Mouse (Mus musculus): ENCODE data around the gene Otud7a. TPM values are rescaled to one million over a fixed set of nuclear protein-coding genes. Genes with fewer than 3 reads are reported as not detected.
"Not testable (repeated sequence)": the region's sequence is repeated elsewhere in the genome, so short reads cannot be mapped to it uniquely, and the experiment has no call there.

The Otud7a gene
- total RNA-seq, 2 experiments from 2014 or later = 0.14 to 0.33 TPM

DNA sequence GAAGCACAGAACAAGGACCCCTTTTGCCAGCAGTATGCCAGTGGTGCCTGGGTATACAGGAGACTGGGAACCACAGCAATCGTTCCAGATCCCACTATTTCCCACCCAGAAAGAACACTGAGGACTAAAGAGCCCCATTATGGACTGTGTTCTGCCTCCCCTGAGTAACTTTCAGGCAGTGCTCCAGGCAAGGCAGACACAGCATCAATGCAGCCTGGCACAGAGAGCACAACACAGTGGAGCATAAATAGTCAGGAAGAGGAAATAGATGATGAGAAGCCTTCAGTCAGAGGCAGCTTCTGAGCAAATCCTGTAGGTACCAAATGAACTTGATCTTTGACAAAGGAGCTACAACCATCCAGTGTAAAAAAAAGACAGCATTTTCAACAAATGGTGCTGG is 115.1 kb downstream of the Otud7a start:
- no peak for DNase-seq

DNA sequence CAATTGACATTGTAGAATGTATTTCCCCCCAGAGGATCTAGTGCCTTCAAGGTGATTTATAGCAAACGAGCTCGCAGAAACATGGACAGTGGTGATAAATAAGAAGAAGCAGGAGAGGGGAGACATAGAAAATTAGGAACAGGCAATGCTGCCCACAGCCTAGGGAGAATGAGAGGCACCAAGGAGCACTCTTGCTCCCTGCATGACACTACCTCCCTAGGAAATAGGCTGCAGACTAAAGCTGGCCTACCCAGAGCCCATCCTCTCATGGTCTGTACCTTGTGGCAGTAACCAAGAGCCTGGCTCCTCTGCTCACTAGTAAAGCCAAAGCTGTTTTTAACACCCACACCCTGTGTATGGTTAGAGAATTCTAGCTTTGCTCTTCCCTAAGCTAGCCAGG is 138.8 kb downstream of the Otud7a start:
- no peak for DNase-seq

DNA sequence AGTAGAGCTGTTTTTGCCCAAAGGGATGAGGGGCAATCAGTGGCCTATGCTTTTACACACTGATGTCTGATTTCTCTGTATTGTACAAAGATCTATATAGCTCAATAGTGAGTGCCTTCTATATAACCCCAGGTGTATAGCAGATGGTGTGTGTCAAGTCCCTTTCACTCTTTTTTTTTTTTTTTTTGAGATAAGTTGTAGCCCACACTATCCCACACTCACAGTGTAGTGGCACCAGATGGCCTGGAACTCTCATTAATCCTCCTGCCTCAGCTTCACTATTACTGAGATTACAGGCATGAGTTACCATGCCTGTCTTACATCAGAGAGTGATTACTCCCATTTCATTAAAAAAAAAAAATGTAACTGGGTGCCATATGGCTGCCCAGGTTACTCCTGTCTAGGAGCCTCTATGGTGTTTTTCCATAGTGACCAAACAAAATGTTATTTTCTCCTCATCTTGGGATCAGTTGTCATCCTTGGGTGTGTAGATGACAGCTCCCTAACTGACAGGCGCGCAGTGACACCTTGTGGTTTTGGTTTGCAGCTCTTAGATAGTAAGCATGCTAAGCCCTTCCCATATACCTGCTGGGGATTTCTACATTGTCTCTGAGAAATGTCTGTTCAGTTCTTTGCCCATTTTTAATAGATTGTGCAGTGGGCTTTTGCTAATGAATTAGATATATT is 141.8 kb downstream of the Otud7a start:
- DNase-seq = no peak

DNA sequence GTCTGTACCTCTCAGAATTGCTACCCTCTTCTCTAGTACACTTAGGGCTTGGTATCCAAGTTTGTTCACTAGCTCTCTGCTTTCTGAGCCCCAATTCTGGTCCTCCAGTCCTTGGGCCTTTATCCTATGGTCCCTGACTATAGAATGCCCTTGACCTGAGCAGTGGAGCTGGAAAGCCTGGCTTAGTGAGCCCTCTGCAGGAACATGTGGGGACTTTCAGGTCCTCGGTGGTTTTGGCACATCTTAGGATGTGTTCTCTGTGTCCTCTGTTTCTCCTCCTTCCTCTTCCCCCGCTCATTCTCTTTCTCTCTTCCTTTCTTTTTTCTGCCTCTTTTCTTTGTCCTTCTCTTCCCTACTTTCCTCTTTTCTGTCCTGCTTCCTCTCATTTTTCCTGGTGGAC is 145.8 kb downstream of the Otud7a start:
- DNase-seq = no peak

DNA sequence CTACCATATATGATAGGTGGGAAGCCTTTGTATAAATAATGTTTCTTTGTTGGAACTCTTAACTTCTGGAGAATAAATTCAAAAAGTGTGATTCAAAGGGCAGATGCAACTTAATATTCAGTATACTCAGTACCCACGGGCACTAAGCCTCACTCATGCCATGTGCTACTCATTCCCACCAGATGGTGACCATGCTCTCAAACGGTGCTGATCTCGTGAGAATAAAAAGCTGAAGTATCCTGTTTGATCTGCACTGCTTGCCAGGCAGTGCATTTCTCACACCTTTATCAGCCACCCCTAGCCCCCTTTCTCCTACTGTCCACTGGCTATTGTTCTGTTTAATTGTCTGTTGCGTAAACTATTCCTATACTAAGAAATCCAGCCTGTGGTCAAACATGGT is 146.8 kb downstream of the Otud7a start:
- DNase-seq = no peak

DNA sequence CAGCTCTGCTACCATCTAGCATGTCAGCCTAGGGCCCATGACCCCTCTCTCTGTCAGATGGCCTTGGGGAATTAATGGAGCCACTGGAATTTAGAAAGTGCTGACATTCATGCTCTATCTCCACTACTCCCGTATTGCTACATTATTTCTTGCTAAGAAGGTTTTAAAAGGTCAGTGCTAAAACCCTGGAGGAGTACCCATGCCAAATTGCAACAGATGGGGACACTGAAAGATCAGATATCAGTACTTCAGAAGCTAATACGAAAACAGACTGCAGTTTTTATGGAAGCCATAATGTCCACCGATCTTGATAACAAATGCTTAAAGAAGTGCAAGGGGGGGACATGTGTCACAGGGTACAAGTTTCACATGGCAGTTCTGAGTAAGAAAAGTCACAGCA is 147.5 kb downstream of the Otud7a start:
- DNase-seq = no peak

DNA sequence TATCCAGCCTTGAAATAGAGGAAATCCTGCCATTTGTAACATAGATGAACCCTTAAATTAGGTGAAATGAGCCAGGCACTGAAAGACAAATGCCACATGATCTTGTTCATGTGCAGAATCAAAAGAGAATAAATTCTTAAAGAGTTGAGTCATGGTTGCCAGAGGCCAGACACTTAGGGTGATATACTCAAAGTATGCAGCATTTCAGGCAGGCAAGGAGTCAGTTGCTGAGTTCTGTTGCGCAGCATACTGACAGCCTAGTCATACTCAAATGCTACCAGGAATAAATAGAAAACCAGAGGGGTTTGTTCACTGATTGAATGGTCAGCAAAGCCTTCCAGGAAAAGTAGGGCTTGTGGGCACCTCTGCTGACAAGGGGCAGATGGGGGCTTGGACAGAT is 160.3 kb downstream of the Otud7a start:
- no peak for DNase-seq

DNA sequence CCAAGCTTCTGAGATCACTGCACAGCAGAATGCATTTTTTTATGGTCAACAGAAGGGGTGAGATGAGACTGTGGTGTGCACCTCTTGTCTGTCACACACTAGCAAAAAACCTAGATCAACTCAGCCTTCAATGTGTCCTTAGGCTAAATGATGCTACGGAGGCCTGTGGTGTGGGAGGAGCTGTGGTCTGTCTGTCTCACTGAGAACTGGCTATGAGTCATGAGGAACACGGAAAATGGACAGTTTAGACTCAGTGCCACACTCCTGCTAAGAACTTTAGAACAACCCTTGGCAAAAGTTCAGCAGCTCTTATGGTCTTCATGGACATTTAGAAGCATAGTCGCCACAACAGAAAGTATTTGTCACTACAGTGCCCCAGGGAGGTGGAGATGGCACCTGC is 172.5 kb downstream of the Otud7a start:
- no peak for DNase-seq

DNA sequence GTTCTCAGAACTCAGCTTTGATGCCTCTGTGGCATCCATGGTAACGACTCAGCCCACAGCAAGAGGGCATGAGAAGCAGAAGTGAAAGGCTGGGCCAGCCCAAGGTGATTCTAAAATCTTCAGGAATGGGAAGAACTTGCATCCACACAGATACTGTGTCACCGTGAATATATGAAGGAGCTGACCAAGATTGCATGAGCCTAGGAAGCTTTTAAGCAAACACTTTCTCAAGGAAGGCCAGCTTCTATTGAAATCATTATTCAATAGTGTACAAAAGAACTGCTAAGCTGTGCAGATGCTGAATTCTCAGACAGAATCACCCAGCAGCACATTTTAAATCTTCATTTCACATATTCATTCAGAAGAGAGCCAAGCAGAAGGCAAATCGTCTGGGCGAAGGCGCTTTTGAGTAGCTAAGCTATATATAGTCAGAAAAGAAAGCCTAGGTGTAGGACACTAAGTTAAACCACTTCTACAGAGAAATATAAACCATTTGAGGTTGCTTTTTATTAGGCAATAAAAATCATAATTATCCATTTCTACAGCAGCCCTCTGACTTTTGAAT is 176.3 kb downstream of the Otud7a start:
- no peak for DNase-seq

DNA sequence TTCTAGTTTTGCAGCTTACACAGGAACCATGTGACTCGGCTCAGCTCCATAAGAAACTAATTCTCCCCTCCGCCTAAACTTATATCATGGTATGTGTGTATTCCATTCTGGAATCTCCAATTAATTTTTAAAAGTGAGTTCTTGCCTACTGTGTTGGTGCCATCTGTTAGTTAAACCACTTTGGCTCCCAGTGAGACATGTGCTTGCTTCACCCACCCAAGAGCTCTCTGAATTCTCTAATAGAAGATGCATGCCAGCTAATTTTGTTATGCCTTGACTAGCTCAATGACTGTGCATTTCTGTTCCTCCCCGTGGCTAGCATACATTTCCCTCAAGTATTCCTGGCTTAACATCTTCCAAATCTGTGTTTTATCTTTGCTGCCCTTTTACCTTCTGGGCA is 193.1 kb downstream of the Otud7a start:
- DNase-seq = no peak

DNA sequence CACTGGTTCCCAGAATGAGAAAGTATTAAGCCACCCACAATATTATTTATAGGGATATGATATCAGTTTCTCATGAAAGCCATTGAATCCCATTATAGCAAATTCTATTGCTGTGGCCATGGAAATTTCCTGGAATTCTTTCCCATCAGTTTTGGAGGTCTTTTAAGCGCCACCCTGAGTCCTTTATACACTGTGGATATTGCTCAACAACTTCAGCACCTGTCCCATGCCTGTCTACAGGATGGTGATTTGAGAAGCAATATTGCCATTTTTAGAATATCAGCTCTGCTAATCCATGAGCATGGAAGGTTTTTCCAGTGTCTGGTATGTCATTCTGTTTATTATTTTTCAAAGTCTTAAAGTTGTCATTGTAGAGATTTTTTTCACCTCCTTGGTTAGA is 199.5 kb downstream of the Otud7a start:
- DNase-seq = no peak

DNA sequence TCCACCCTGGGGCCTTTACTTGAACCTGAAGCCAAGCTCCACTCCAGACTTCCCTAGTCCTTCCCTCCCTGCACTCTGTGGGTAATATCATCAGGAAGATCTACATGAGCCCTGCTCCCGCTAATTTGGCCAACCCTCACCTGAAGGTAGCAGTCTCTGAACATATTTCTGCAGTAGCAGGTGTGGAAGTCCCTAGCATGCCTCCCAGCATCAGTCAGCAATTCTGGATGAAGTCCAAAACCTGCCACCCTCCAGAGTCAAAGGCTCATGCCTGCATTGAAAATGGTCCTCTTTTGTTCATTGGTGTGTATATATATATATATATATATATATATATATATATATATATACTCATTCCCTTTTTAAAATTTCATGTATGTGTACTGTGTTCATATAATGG is 202.6 kb downstream of the Otud7a start:
- no peak for DNase-seq

DNA sequence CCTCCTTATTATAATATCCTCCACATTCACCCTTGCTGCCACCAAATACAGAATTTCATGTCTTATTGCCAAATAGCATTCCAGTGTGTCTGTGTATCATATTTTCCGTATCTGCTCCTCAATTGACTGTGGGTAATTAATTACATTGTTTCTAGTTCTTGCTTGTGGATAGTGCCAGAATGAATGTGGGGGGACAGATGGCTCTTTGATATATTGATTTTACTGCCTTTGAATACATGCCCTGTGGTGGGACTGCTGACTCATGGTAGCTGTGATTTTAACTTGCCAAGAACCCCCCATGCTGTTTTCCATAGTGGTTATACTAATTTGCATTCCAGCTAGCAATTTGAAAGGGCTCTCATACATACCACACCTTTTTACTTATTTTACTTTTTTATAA is 215.7 kb downstream of the Otud7a start:
- no peak for DNase-seq

DNA sequence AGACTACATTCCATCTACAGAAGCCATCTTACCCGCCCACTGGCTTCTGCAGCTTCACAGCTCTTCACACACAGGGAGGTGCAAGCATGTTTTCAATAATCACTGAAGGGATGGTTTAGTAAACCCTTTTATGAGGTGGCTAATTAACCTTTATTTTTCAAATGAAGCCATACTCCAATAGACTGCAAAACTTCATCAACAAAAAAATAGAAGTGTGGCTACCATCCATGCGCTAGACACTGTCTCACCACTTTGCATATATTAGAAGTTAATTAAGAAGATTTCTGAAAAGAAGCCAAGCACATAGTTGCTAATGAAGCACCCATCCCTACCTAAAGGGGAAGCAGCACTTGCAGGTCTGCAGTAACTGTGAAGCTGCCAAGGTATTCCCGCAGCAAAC is 218.2 kb downstream of the Otud7a start:
- DNase-seq = no peak

DNA sequence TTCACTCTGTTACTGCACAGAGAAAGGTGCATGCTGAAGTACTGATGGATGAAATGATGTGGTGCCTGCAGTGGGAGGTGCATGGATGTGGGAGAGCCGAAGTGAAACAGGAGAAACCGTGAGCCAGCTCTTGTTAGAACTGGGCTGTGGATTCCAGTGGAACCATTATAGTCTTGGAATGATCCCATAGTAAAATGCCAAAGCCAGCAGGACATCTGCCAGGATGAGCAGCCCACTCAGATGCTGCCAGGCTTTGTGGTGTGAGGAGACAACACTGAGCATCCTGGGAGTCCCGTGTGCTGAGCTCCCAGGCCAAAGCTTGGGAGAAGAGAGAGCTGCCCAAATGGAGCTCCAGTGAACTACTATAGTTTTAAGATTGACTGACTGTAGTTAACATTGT is 220.9 kb downstream of the Otud7a start:
- DNase-seq = no peak

DNA sequence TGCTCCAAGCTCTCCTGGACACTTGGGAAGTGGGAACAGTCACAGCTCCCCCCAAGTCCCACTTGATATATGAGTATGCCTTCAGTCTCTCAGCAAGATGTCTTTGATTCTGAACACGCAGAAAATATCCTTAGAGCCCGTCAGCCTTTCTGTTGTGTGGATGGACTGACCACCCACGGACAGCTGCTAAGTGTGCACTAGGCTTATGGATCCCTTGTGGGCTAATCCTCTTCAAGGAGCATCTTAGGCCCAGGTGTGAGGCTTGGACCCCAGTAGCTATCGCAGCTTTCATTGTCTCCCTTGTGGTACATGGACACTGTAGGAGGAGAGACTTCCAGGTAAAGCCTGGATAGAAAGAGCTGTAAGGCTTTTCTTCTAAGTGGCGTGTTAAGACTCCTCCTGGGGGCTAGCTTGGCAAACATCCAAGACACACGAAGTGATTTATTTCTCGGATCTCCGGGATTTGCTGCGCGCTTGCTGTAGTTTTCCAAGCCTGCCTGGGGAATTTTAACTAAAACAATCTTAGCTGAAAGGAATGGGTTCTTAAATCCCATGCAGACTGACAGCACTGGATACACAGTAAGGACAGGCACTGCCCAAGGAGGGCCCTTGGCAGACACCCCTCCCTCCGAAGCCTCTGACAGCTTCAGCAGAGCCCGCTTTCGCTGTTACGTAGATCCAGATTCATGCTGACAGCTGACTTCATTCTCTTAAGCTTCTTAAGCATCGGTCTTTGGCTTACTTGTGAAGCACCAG is 223.6 kb downstream of the Otud7a start:
- no peak for DNase-seq

DNA sequence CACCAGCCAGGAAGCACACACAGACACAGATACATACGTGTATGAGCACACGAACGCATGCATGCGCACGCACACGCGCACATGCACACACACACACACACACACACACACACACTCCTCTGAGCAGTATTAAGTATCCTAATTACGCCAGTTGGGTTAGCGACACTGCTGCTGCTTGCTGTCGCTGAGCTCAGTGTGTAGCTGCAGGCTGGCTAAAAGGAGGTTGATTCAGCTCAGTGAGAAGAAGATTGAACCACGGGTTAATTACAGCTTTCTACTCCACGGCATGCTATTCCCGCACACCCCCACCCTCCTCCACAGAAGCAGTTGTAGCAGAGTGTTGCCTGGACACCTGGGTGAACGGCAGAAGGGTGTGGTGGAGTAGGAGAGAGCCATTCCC is 224.4 kb downstream of the Otud7a start:
- DNase-seq = no peak

DNA sequence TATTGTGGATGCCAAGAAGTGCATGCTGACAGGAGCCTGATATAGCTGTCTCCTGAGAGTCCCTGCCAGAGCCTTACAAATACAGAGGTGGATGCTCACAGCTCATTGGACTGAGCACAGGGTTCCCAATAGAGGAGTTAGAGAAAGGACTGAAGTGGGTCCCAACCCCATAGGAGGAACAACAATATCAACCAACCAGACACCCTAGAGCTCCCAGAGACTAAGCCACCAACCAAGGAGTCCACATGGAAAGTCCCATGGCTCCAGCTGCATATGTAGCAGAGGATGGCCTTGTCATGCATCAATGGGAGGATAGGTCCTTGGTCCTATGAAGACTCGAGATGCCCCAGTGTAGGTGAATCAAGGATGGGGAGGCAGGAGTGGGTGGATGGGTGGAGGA is 226.4 kb downstream of the Otud7a start:
- not testable (repeated sequence) for DNase-seq

DNA sequence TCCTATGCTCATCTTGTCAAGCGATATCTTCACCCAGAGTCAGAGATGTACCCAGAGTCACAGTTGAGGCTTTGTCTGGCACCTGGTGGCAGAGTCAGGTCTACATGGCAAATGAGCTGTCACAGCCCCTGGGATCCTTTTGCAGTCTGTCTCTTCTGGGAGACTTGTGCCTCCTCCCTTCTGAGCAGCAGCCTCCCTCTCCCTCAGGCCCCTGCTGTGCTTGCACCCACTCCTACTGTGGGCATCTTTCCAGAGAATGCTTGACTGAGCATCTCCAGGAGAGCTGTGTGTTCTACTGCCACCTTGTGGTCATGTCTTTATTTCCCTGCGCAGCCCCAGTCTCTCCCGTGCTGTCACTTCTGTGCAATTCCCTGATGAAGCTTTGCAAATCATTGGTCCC is 227.4 kb downstream of the Otud7a start:
- peak; percentile 64 for DNase-seq

DNA sequence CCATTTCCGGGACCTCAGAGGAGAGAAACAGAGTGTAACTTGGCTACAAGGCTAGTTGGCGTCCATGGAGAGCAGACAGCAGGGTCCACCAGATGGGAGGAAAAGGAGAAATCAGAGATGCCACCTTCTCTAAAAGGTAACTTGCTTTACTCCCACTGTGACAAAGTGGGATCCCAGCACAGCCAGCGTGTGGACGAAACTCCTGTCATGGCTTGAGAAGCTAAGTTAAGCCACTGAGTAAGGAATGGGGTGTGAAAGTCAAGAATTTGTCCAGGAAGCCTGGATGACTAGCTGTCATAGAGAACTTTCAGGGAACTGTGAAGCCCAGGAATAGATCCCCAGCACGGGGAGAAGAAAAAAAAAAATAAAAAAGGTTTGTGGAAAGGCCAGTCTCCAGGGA is 232.1 kb downstream of the Otud7a start:
- no peak for DNase-seq

DNA sequence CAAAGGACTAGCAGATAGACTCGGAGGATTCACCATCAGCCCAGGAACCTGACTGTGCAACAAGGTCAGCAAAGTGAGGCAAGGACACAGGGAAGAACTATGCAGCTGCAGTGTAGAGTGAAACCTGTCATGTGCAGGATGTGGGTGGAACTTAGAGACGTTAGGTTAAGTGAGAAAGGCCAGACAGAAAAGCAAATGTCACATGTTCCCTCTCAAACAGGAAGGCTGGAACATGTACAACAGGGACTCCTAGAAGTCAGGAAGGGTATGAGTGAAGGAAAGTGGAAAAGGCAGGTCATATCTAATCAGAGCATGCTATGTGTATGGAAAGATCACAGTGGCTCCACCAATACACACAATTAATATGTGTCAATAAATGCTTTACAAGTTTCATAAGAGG is 232.6 kb downstream of the Otud7a start:
- DNase-seq = no peak

DNA sequence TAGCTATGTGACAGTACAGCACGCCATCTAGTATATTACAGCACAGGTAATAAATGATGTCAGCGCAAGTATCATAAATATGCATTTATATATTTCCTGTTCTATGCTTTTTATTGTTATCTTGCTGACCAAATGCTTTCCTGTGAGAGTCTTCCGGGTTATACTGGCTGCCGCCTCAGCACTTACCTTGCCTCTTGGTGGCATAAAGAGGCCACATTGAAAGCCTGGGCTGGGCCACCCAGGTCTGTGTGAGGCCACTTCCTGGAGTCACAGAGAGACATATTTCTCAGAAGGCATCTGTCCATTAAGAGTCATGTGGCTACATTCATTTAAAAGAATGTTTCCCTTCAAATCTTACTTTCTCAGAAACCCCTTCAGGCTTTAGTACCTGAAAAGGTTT is 242.5 kb downstream of the Otud7a start:
- DNase-seq = no peak

DNA sequence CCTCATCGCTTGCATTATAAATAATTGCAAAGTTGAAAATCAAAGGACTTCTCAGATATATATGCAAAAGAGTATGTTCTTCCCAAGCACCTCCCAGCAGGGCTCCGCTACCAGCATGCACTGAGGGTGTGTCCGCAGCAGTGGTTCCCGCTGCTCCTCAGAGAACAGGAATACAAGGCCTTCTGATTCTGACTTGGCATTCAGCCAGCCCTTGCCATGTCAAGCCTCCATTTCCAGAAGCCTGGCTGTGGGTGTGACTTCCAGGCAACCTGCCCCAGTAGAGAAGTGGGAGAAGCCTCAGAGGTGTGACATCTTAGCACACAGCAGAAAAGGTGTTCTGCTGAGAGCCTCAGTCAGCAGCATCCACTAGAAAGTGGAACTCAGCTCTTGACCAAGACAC is 253.4 kb downstream of the Otud7a start:
- DNase-seq = no peak

DNA sequence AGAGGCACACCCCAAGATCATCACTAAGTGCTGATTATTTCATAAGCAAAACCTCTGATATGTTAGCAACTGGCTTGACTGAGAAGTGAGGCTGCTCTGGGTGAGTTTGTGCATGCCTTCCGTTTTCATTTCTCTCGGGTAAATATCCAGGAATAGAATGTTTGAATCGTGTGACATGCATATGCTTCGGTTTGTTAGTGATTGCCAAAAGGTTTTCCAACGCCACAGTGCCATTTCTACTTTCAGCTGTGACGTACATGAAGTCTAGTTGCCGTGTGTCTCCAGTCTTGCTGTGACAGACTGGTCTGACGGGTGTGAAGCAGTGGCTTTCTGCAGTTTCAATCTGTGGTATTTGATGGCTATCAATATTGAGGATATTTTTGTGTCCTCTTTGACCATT is 273.4 kb downstream of the Otud7a start:
- no peak for DNase-seq
